Mouse (Mus musculus) adrenal gland, postnatal 36 days (tissue): ENCODE data around the gene Tctex1d2. TPM values are rescaled to one million over a fixed set of nuclear protein-coding genes. Genes with fewer than 3 reads are reported as not detected.

ENCODE experiments used
- DNase-seq, 2 experiments: peaks; one replicate each; pipeline ENCODE4 v3.0.0; 2021; ENCODE audit warnings: mixed read lengths in 1 of 2
- long read RNA-seq, 2 experiments: library from polyadenylated mRNA; stranded (forward); transcript quantifications; one replicate each; pipeline ENCODE4 v2.0.0; 2021; ENCODE audit warnings: borderline sequencing depth in 2 of 2
- total RNA-seq, 2 experiments: library from RNA; stranded (reverse); gene quantifications; 2 replicates each; pipeline ENCODE4 v1.2.3; 2021

The Tctex1d2 gene
- 1 to 10 TPM; 6.6 to 7.7 TPM for total RNA-seq
- long read RNA-seq, experiment 1, transcript Tctex1d2-201 (5 exons, 838 nt), result major isoform, 6 of 8 reads
- long read RNA-seq, experiment 1, partial matches to known transcripts, result 0 of 8 reads
- long read RNA-seq, experiment 1, other reads (novel, unspliced or antisense), result 2 of 8 reads
- long read RNA-seq, experiment 2, partial matches to known transcripts, result 0 of 1 reads
- long read RNA-seq, experiment 2, other reads (novel, unspliced or antisense), result 1 of 1 reads

DNA sequence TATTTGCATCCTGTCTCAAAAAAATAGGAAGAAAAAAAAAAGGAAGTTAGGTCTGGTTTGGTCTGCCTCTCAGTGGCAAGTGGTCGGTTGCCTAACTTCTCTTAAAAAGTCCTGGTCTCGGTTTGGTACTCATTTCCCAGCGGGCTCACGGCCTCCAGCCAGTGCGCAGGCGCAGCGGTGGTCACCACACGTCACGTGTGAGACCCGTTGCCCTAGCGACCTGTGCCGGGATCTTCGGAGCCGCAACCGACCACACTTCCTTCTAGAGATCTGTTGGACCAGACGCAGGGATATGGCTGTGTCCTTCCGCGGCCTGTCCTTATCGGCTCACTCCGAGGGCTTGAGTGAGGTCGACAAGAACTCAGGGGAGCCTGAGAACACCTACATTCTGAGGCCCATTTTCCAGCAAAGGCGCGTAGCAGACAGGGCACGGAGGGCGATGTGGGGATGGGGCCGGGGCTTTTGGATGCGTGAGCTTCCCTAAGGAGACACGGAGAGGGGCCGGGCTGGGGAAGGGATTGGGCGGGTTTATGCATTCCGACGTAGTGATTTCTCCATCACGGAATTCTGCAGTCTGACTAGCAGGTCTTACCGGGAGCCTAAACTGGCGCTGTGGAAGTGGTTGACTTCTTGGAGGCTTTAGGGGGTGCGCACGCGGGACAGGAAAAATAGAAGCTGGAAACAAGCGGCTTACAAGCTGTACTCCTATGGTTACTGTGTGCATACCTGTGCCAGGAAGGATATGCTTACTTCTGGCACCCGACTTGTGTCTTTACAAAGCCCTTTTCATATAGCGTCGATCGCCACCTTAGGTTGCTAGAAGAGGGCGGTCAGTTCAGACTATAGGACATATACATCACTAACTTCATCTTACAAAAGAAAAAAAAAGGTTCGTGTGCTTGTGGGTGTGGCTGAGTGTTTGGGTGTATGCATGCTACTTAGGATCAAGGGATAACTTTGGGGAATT, at the start of gene Tctex1d2:
TSS of gene Tctex1d2 (plus strand) at position 186 of the 967 bp plus-strand sequence.
- DNase-seq, result peak; percentile 96 to 97

DNA sequence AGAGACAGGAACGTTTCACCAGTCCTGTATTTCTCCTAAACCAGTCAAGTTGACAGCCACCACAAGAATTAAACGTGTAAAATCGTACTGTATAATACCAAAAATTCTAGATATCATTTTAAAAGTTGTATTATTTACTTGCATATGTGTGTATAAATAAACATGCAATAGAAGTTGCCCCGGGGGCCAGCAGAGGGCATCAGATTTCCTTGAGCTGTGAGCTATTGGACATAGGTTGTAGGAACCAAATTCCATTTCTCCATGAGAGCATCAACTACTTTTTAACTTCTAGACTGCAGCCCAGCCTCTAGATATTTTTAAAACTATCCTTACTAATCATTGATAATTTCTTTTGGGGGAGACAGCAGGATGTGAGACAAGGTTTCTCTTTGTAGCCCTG, 48.2 kb upstream of the Tctex1d2 start:
- peak; percentile 49 to 70 for DNase-seq

DNA sequence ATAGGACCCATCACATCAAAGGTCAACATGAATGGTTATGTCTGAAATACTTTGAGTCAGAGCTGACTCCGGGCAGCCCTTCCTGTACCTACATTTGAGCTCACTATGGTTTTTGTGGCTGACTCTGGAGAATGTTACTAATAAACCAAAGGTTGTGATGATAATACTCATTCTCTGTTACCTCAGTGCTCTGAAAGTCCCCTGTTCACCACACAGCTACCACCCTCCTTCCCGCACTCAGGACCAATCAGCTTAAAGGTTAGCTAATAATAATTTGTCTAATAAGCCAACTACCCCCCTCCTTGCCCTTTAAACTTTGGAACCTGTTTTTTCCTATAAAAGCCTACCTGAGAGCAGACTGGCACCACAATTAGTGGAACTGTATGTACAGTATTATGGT, 39.9 kb upstream of the Tctex1d2 start:
- DNase-seq, result no peak

DNA sequence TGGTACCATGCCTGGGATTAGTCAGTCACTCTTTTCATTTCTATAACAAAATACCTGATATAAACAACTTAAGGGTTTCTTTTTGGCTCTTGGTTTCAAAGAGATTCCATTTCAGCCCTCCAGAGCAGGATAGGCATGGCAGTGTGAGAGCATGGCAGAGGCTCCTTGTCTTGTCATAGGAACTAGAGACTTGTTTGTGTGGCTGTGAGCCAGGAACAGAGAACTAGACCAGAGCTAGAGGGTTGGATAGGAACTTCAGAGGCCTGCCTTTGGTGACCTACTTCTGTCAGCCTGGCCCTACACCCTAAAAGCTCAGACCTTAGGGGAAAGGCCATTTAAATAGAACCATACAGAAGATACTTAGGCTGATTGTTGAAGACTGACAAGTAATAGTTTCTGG, 36.6 kb upstream of the Tctex1d2 start:
- no peak for DNase-seq

DNA sequence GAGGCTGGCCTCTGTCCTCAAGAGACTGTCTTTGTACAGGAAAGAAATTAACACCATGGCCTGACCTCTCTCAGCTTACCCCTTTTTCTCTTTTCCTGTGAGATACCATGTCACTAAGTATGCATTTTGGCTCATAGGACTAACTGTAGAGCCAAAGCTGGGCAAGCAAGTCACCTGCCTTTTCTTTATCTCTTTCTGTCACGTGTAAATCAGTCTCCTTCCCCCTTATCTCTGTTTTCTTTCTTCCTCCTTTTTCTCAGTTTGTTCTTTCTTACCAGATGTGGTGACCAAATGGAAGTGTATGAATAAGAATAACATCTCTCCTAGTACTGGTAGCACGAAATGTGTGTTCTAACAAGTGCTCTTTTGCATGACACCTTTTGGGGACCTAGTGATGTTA, 34.6 kb upstream of the Tctex1d2 start:
- no peak for DNase-seq

DNA sequence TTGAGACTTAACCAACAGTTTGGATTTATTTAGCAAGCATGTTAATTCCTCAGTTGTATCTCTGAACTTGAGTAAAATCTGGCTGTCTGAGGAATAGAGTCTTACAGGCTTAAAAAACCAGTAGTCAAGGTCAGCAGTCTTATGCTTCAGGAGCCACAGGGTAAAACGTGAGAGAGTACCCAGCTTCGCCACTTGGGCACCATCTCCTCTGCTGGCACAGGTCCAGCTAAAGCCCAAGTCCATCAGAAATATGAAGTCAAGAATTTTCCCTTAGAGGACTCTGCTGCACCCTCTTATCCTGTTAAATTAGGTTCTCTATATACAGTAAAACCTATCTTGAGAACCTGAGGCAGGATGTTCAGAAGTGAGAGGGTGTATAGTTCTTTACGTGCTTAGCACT, 32.7 kb upstream of the Tctex1d2 start:
- no peak for DNase-seq

DNA sequence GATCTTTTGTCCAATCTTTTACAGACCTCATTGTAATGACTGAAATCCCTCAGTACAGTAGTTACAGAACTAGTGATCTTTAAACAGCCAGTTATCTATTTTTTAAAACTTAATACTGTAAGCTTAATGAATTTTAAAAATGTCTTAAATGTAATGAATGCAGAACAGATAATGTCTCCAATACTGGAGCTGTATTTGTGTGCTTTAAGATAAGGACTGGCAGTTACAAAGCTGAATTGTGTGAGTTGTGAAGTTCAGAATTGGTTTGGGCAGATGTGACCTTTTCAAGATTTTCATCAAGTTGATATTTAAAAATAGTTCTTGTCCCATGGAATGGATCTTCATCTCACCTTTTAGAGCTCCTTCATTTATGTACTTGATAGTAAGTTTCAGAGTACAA, 30.5 kb upstream of the Tctex1d2 start:
- no peak for DNase-seq

DNA sequence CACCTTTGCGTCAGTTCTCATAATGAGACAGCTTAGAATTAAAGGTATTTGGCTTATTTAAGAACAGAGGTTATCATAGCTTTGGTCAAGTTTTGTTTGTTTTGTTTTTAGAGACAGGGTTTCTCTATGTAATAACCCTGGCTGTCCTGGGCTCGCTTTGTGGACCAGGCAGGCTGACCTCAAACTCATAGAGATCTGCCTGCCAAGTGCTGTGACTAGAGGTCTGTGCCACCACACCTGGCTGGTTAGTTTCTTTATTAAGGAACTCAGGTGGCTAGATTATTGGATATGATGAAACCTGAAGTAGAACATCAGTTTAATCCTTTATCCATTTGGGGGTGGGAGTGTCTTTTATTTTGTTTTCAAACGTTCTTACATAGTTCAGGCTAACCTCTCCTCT, 29.7 kb upstream of the Tctex1d2 start:
- no peak for DNase-seq

DNA sequence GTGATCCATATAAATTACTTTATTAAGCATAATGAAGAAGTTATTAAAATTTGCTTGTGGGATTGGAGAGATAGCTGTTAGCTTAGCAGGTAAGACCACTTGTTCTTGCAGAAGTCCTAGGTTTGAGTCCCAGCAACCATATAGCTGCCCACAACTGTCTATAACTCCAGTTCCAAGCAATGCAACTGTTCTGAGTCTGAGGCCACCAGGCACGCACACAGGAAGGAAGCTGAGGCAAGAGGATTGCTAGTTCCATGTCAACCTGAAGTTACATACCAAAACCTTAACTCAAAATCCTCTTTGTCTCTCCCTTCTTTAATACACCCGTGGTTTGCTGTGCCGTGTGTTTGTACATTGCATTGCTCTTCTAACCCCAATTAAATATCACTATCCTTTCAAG, 28.6 kb upstream of the Tctex1d2 start:
- DNase-seq, result no peak

DNA sequence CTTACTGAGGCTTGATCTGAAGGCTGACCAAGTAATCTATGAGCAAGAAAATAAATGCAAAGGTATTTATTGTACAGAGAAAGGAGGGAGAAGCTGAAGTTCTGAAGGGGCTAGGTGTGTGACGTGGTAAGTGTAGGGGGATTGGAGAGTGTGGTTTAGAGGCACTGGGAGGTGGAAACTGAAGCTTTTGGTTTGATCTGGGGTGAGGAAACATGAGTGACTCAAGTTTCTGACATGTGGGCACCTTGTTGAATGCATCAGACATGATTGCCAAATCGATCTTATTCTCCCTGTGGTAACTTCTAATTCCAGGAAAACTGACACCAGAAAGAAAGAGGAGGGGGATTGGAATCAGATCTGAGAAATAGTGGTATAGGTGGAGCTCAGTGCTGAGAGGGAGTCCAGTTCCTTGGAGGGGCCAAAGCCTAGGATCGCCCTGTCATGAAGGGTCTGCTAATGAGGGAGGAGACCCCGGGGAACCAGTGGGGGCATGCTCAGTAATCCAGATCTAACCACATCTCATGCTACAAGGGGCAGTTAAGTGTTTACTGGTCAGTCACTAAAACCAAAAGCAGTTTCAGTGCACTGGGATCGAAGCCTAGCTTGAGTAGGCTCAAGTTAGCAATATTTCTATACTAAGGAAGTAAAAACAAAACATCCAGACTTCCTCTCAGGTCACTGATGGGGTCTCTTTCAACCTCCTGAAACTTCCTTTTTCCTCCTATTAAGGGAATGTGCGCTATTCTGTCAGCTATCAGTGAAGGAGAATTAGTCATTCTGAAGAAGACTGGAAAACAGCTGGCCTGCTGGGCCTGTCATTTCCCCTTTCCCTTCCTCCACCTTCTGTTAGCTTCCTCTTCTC, 23.6 kb upstream of the Tctex1d2 start:
- DNase-seq, result no peak

DNA sequence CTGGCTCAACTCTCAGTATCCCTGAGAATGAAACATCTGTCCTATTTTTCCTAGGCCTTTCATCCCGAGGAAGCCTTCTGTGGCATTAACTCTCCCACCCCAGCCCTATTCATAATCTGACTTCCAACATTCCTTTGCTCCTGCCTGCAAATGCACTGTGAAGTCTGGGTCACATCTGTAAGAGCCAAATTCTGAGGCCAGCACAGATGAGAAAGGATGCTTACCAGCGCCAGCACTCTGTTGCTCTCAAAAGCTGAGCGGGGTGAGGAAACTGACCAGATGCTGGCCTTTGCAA, 23.0 kb upstream of the Tctex1d2 start:
- no peak for DNase-seq

DNA sequence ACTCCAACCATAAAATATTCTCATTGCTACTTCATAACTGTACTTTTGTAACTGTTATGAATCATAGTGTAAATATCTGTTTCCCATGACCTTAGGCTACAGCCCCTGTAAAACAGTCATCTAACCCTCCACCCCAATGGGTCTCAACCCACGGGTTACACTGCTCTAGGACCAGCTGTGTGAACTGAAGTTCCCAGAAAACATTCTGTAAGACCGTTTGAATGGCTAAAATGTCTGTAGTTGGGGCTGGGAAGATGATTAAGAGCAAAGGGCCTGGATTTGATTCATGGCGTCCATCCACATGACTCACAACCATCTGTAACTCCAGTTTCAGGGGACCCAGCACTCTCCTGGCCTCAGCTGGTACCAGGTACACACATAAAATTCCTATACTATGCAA, 21.3 kb upstream of the Tctex1d2 start:
- DNase-seq, result peak; percentile 9 to 16

DNA sequence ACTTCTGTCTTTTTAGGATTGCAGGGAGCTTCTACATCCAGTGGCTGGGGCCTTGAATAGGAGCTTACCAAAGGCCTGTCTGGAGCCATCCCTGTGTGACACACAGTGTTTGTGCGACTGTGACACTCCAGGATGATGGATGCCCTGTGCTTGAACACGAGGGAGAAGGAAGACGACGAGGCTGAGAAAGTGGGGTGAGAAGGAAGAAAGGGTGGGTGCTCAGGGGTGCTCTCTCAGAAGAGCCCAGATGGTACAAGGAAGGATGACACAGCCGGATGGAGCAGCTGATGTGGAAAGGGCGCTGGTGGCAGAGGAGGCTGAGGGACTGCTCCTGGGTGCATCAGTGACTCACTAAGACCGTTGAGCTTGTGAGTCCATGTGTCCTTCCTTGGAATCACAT, 19.2 kb upstream of the Tctex1d2 start, which contains the start of gene Tm4sf19:
TSS of gene Tm4sf19 (plus strand) at position 240 of the 400 bp plus-strand sequence.
- peak; percentile 8 to 15 for DNase-seq

DNA sequence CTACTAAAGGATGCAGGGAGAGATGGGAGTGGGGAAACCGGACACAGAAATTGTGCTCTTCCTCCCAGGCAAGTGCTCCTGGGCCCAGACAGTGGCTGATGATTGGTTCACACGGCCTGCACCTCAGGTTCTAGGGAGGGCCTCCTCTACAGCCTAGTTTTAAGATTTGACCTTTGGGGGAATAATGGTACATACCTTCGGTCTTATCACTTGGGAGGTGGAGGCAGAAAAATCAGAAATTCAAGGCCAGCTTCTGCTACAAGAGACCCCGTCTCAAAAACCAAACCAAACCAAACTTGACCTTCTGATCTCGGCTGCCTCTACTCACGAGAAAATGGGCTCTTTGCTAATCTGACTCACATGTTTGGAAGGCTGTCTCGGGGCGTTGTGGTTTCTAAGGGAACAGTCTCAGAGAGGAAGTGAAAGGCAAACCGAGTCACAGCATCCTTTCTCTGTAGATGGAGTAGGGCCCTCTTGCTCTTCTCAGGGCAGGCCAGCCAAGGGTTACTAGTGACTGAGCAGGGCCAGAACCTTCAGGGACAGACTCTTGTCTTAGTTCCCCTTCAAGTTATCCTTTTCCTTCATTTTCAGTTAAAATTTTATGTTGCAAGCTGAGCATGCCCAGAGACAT, 18.1 kb upstream of the Tctex1d2 start:
- no peak for DNase-seq

DNA sequence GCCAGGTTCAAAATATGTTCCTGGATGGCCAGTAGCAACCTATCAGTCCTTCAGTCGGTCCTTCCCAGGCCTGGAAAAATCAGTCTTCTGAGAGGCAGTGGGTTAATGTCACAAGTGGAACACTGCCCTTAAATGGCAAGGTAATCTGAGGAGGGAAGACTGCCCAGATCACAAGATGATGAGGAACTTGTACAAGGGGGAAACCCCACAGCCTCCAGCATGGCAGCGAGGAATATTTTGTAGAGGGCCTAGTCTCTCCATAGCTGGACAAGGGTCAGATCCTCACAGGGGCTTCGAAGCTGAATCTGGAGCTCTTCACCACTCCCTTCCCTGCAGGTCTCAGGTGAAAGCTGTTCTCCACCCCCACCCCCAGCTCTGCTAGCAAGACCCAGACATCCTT, 16.7 kb upstream of the Tctex1d2 start:
- DNase-seq, result no peak

DNA sequence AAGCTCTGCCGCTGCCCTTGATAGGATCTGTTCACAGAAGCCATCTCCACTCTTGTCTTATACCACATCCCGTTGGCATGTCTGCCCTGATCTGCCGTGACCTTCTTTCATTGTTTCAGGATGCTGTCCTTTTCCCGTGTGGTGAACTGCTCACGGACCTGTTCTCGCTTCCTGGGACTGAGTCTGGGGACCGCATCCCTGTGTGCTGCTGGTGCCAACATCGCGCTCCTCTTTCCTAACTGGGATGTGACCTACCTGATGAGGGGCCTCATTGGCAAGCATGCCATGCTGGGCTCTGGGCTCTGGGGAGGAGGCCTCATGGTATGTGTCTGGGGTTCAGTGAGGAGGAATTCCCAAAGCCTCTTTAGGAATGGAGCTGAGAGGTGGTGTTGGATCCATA, 13.8 kb upstream of the Tctex1d2 start:
- no peak for DNase-seq

DNA sequence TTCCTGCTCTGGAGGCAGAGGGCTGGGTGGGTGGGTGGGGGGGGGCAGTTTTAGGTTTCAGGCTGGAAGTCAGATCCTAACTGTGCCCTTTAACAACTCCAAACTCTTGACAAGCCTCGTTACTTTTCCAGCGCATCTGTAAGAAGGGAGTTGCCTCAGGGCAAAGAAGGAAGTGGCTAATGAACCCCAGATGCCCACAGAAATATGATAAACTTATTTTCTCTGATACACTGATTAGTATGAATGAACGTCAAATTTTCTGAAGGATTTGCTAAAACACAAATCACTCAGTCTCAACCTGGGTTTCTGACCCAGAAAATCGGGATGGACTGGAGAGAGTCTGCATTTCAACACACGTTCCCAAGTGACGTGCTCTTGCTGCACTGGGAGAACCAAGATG, 12.8 kb upstream of the Tctex1d2 start:
- DNase-seq, result no peak

DNA sequence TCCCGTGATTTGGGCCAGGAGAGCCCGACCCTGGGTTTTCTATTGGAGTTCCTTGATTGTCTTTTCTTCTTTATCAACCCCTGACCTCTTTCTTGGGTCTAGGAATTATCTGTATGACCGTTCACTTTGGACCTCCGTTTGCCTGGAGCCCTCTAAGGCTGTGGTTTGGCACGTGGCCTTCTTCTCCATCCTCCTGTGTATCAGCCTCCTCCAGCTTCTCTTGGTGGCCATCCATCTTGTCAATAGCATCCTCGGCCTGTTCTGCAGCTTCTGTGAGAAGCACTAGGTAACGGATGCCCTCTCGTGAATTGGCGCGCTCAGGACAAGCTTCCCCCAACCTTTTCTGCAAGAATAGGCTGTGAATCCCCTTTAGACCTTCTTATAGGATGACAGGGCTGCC, 11.8 kb upstream of the Tctex1d2 start:
- no peak for DNase-seq

DNA sequence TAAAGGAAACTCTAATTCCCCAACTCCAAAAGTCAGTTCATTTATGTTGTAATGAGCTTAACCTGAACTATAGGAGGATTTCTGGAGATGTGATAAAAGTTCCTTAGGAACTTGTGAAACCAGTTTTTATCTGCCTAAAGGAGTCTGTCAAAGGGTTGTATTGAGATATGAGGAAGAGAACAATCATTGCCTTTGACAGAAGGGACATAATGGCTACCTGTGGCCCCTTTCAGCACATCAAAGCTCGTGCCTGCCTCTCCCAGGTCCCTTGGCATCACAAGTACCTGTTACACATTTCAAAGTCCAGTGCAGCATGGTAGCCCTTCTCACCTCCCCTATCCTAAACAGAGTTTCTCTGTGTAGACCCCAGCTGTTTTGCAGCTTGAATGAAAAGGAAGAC, 2.0 kb upstream of the Tctex1d2 start:
- no peak for DNase-seq

DNA sequence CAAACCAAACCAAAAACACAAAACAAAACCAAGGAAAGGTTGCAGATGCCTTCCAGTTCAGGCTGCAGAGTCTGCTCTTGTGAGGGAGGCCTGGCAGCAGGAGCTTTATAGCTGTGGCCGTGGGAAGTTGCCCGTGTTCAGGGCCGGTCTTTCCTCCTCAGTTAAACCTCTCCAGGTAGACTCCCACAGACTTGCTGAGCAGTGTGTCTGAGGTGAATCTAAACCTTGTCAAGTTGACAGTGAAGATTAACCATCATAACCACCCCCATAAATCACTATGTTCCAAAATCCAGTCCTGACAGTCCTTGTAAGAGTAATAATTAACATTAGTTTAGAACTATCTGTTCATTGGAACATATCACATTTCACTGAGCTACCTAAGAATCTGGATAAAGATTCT, 8.0 kb downstream of the Tctex1d2 start:
- DNase-seq, result no peak

DNA sequence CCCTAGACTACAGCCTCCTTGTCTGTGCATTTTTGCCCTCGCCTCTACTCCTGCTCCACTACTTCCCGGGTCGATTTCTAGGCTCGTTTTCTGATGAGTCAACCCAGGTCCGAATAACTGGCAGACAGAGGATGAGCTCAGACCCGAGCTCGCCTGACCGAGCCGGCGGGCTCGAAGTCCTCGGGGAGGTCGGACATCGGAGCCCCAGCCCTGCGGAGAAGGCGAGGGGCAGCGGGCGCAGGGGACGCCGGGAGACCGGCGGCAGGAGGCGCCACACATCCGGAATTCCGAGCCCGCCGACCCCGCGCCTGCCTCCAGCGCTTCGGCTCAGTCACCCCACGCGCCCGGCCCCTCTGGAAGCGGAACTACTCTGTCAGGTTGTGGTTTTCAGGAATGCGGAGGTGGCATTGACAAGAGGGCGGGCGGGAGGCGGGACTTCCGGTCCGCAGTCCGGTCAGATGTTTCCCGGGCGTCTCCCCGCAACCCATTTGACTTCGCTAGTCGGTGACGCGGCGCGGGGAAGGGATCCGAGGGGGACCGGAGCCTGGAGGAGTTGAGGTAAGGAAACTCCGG, 11.1 kb downstream of the Tctex1d2 start, which contains the start of gene Pcyt1a:
TSS of gene Pcyt1a (plus strand) at position 448 of the 573 bp plus-strand sequence.
- peak; percentile 91 to 93 for DNase-seq
